Comparison of ENCODE assay signal across 11 mouse cellular contexts in the genomic region with DNA sequence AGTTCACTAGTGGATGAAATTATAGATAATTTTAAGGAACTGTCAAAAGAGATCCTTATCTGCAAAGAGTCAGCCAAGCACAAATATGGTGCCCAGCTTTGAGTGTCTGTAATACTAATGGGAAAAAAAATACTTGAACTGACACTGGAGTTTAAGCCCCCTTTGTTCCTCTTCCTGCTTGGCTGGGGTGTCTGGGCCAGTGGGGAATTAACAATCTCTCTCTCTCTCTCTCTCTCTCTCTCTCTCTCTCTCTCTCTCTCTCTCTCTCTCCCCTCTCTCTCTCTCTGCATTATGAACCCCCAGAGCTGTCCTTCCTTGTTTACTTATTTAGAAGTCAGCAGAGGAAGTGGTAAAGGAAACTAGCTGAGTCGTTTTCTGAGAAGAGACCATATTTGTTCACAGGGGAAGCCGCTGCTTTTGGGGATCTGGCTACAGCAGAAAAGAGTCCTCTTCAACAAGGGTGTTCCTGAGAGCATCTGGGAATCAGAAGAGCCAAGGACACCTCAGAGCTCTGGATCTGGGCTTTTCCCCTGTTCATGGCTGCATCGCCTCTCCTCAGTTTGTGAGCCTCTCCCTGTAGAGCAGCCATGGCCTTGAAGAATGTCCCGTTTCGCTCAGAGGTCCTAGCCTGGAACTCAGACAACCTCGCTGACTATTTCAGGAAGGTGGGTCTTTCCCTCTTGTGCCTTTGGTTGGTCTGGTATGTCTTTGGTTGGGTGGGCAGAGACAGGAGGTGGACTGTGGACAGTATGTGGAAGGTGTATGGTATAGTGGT. TPM values are rescaled to one million over a fixed set of nuclear protein-coding genes. Genes with fewer than 3 reads are reported as not detected.
DNase-seq lines count a peak whose midpoint lies in the region; ATAC-seq and TF ChIP-seq lines count a peak whose summit lies in the region.
"Had no signal": no experiment of that assay in that cellular context is flagged by ENCODE, and none has a peak within 500 bp of the region (broad histone marks: within the 10 kb centered on the region; RNA-seq: fewer than 3 reads in every experiment).

A gene (plus strand): TSS at position 154 of the 775 bp plus-strand sequence.

- DNase-seq in liver, adult 2 months (ENCODE audit: extremely low read depth, low read depth, low spot score), result peak; percentile 45
- DNase-seq in liver, result no peak
- DNase-seq in thymus, postnatal 14 days, result peak; percentile 65
- no peak for DNase-seq in forebrain, postnatal 0 days
- DNase-seq in midbrain, embryonic 11.5 days (ENCODE audit: low spot score, missing footprints), result no peak
- no peak for DNase-seq in left cerebral cortex, adult 11 months (ENCODE audit: low spot score)
- DNase-seq: kidney, adult 18-20 months had no signal

- TF ChIP-seq POLR2A in liver, adult 2 months (IDR thresholded peaks at IDR 0.05; ENCODE audit: extremely low read depth, insufficient read depth, low read length), result no peak

- H3K27ac ChIP-seq in liver, adult 2 months (replicated peaks; ENCODE audit: insufficient read depth, low read depth, low read length), result peak within 1 kb of the TSS; percentile 89
- no peak within 1 kb of the TSS for H3K27ac ChIP-seq in forebrain, postnatal 0 days (ENCODE audit: low read depth, low read length)
- no peak within 1 kb of the TSS for H3K27ac ChIP-seq in midbrain, embryonic 11.5 days (ENCODE audit: low read depth, low read length)
- H3K27ac ChIP-seq: embryonic facial prominence, embryonic 12.5 days; neural tube, embryonic 13.5 days had no signal

- H3K27me3 ChIP-seq in liver, adult 2 months (ENCODE audit: control insufficient read depth, insufficient read depth, low read length), result no peaks in the 10 kb centered on the region
- no peaks in the 10 kb centered on the region for H3K27me3 ChIP-seq in forebrain, postnatal 0 days (ENCODE audit: insufficient read depth, low read length)
- H3K27me3 ChIP-seq in midbrain, embryonic 11.5 days (ENCODE audit: control insufficient read depth, insufficient read depth, low read length), result no peaks in the 10 kb centered on the region
- H3K27me3 ChIP-seq: embryonic facial prominence, embryonic 12.5 days; neural tube, embryonic 13.5 days had no signal

- no peaks in the 10 kb centered on the region for H3K9me3 ChIP-seq in forebrain, postnatal 0 days (ENCODE audit: low read length)
- H3K9me3 ChIP-seq in midbrain, embryonic 11.5 days (ENCODE audit: control insufficient read depth, low read length), result no peaks in the 10 kb centered on the region
- H3K9me3 ChIP-seq: embryonic facial prominence, embryonic 12.5 days; neural tube, embryonic 13.5 days had no signal

- TF ChIP-seq CTCF in liver, adult 2 months (IDR thresholded peaks at IDR 0.05; ENCODE audit: low read depth, low read length), result no peak
- TF ChIP-seq CTCF in forebrain, postnatal 0 days (IDR thresholded peaks at IDR 0.05; ENCODE audit: low read depth), result no peak

- peak within 1 kb of the TSS; percentile 79 for H3K9ac ChIP-seq in liver, adult 2 months (ENCODE audit: low read depth, low read length)
- no peak within 1 kb of the TSS for H3K9ac ChIP-seq in forebrain, postnatal 0 days
- no peak within 1 kb of the TSS for H3K9ac ChIP-seq in midbrain, embryonic 11.5 days (ENCODE audit: low read length)
- H3K9ac ChIP-seq: embryonic facial prominence, embryonic 12.5 days; neural tube, embryonic 13.5 days had no signal

- 69% methylated on average over 6 of the region's 6 CpGs for WGBS in liver, adult 2 months
- 88% methylated on average over 6 of the region's 6 CpGs for WGBS in forebrain, postnatal 0 days
- WGBS in midbrain, embryonic 11.5 days, result 83% methylated on average over 6 of the region's 6 CpGs

- peak within 1 kb of the TSS; percentile 57 for H3K4me3 ChIP-seq in liver, adult 2 months (ENCODE audit: insufficient read depth, low read depth, low read length)
- no peak within 1 kb of the TSS for H3K4me3 ChIP-seq in forebrain, postnatal 0 days (ENCODE audit: low read depth, low read length)
- no peak within 1 kb of the TSS for H3K4me3 ChIP-seq in midbrain, embryonic 11.5 days (ENCODE audit: low read depth, low read length)
- H3K4me3 ChIP-seq: embryonic facial prominence, embryonic 12.5 days; neural tube, embryonic 13.5 days had no signal

- no peaks in the 10 kb centered on the region; the same call in 1 of the 2 replicates for H3K36me3 ChIP-seq in liver, adult 2 months (ENCODE audit: control insufficient read depth, insufficient read depth, low read length)
- H3K36me3 ChIP-seq in forebrain, postnatal 0 days (ENCODE audit: insufficient read depth), result no peaks in the 10 kb centered on the region
- no peaks in the 10 kb centered on the region for H3K36me3 ChIP-seq in midbrain, embryonic 11.5 days (ENCODE audit: control insufficient read depth, insufficient read depth, low read length)
- H3K36me3 ChIP-seq: embryonic facial prominence, embryonic 12.5 days; neural tube, embryonic 13.5 days had no signal

- no peaks in the 10 kb centered on the region for H3K79me2 ChIP-seq in liver, adult 2 months (ENCODE audit: control insufficient read depth, insufficient read depth, low read length)

- no peaks in the 10 kb centered on the region for H3K4me1 ChIP-seq in liver, adult 2 months (ENCODE audit: control insufficient read depth, insufficient read depth, low read length)
- no peaks in the 10 kb centered on the region for H3K4me1 ChIP-seq in forebrain, postnatal 0 days (ENCODE audit: insufficient read depth)
- H3K4me1 ChIP-seq in midbrain, embryonic 11.5 days (ENCODE audit: control insufficient read depth, insufficient read depth, low read length), result no peaks in the 10 kb centered on the region
- H3K4me1 ChIP-seq: embryonic facial prominence, embryonic 12.5 days; neural tube, embryonic 13.5 days had no signal

- H3K4me2 ChIP-seq in forebrain, postnatal 0 days (ENCODE audit: low read depth), result no peak within 1 kb of the TSS
- no peak within 1 kb of the TSS for H3K4me2 ChIP-seq in midbrain, embryonic 11.5 days
- H3K4me2 ChIP-seq: embryonic facial prominence, embryonic 12.5 days; neural tube, embryonic 13.5 days had no signal

- peak; percentile 63 for ATAC-seq in common myeloid progenitor, adult 5-6 weeks (replicated peaks; ENCODE audit: low read depth, poor library complexity, severe bottlenecking)
- ATAC-seq in megakaryocyte, adult 5-6 weeks (ENCODE audit: poor library complexity, severe bottlenecking), result peak; percentile 71
- ATAC-seq in forebrain, postnatal 0 days, result no peak
- ATAC-seq in midbrain, embryonic 11.5 days (ENCODE audit: low FRiP score), result no peak

RNA-seq across cellular contexts. Expression of the gene that starts here (rescaled TPM):
- total RNA-seq in liver, adult 2 months (2014; rRNA removed), result 2.9 and 7.3 TPM in 2 replicates
- polyA plus RNA-seq in liver, adult 2 months (2012; rRNA removed), result 1.1 and 2.3 TPM in 2 replicates
- 19.9 and 32.6 TPM in 2 replicates for total RNA-seq in common myeloid progenitor, adult 5-6 weeks (2017)
- 205 and 221 TPM in 2 replicates for total RNA-seq in megakaryocyte, adult 5-6 weeks (2015)
- 94.8 and 109 TPM in 2 replicates for total RNA-seq in megakaryocyte, adult 5-6 weeks (2017)
- 3.5 and 4.4 TPM in 2 replicates for total RNA-seq in forebrain, postnatal 0 days (2014; rRNA removed)
- polyA plus RNA-seq in forebrain, postnatal 0 days (2015; fragmentation: Nextera tagmentation; extraction: Ambion mirVana), result 1.7 and 3.6 TPM in 2 replicates
- polyA plus RNA-seq in midbrain, embryonic 11.5 days (2014; fragmentation: Nextera tagmentation; extraction: Ambion mirVana), result 2.7 TPM in 2 replicates

Comparison
In these comparisons a context has a peak if more than half of its experiments do, and no peak if none do; other contexts are left out.
1. DNase-seq: peak in liver, adult 2 months (single experiment) and thymus, postnatal 14 days (single experiment); none in liver (single experiment), forebrain, postnatal 0 days (single experiment), midbrain, embryonic 11.5 days (single experiment) and left cerebral cortex, adult 11 months (single experiment).
2. ATAC-seq: peak in common myeloid progenitor, adult 5-6 weeks (single experiment) and megakaryocyte, adult 5-6 weeks (single experiment); none in forebrain, postnatal 0 days (single experiment) and midbrain, embryonic 11.5 days (single experiment).